Mouse (Mus musculus): Measurements from ENCODE around the gene Nat9.
A peak's percentile ranks its signal among the peaks of the same experiment; 100 is the strongest.

Gene Nat9

DNA sequence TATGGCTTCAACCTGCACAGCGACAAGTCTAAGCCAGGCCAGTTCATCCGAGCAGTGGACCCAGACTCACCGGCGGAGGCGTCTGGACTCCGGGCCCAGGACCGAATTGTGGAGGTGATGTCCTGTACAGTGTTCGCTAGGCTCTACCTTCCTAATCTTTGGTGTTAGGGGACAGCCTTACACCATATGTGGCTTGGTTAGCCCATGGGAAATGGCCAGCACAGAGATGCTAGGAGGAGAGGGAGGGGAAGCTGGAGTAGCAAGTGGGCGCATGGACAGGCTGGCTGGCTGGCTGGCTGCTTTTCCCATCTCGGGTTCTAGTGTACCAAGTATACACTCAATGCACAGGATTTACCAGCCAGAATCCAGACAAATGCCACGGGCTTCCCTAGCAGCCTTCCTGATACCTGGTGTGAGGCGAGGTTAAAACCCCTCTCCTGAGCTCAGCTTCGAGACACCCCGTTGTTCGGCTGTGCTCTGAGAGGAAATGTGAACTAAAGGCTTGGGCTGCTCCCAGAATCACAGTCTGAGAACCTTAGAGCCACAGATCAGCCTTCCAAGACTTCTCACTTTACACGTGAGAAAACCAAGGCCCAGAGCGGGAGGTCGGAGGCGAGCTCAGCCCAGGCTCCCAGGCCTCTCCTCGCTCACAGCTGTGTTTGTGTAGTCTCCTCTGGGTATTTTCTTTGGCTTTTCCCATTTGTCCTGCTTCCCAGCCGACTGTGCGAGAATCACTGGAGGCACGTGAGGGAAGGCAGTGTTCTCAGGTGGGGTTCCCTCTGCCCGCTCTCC is 11.1 kb downstream of the Nat9 start:
- no peak for DNase-seq (ENCODE audit: low read depth, low spot score)

DNA sequence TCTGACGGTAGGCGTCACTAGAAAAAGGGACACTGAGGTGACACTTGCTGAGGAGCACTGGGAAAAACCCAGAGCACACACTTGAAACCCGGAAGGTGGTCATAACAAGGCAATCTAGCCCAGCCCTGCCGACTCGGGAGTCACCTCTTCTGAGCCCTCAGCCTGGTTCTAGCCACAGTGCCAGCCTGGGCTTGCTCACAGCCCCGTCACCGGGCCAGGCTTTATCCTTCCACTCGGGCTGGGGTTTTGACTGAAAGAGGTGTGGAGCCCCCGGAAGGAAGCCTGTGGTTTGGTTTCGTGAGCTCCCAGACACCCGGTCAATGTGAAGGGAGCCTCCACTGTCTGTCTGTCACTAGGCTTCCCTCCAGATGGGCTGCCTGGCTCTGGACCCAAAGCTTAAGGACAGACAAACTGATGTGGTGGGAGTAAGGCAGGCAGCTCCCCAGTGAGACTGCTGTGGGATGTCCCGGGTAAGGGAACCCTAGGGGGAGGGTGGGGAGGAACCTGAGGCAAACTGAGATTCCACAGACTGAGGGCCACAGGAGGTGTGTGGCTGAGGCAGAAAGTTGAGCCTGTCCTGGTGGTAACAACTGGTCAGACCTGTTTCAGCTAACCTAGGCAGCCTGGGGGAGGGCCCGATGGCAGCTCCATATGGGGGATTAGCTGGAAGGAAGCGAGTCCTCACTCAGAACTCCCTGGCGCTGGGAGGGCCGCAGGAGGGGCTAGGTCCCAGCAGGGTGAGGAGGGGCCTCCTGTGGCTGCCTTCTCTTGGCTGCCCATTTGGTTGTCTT is 13.9 kb downstream of the Nat9 start:
- no peak for DNase-seq (ENCODE audit: low read depth, low spot score)

DNA sequence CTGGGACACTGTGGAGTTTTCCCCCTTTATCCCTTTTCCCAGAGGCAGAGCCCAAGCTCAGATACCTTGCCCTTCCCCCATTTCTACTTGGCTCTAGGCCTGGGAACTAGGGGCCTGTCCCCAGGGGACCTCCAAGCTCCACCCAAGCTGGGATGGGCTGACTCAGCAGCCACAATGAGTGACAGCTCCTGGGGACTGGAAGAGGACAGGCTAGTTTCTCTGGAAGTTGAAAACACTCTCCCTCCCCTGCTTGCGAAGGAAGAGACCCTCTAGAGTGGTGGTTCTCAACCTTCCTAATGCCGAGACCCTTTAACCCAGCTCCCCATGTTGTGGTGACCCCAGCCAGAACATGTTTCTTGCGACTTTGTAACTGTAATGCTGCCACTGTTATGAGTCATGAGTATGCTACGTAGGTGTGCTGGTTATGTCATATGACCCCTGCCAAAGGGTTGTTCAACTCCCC is 14.8 kb downstream of the Nat9 start:
- DNase-seq (ENCODE audit: low read depth, low spot score), result no peak

DNA sequence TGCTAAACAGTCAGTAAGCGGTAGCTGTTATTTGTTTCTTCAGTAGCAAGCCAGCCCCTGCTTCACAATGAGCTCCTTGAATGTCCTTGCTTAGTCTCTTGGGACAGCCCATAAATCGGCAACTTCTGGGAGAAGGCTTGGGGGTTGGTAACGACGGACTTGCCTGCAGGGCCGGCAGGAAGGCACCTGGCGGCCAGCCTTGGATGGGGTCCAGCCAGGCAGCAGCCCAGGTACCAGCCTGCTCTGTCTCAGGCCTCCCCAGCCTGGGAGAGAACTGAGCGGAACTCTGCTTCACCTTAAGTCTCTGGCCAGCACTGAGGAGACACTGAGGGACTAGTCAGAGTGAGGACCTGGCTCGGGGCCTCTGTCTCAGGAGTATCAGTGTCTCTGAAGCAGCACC is 16.5 kb downstream of the Nat9 start:
- no peak for DNase-seq (ENCODE audit: low read depth, low spot score)

DNA sequence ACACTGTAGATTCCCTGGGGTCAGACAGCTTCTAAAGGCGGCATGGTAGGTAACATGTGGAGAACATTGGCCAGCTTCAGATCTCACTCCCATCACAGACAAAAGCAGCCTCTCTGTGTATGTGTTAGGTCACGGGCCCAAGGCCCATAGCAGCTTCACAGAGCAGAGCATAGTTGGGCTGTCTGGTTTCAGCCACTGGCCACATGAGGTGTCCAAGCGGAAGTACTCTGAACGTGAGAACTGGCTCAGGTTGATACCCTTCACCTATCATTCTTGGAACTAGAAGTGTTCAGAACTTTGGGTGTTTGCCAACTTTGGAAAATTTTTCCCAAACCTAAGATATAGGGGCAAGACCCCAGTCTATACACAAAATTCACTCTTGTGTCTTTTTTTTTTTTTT is 18.2 kb downstream of the Nat9 start:
- no peak for DNase-seq (ENCODE audit: low read depth, low spot score)

DNA sequence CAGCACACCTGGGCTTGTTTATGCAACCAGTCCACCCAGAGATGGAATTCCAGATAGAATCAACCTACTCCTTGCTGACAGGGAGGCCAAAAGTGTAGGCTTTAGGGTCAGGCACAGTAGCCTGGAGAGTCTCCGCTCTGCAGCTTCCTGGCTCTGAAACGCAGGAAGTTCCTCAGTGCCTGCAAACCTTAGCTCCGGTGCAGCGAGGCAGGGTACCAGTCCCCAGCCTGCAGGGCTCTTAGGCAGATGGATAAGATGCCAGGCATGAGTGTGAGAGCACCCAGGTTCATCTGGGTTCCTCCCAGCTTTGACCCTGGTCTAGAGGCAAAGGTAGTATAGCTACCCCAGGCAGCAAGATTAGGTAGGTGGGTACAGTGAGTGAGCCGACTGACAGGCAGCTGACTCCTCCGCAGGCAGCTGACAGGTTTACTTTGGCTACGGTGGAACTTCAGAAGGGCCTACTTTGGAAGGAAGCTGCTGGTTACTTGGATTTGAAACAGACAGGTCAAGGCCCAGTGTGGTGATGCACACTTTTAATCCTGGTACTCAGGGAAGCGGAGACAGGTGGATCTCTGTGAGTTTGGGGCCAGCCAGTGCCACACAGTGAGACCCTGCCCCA is 19.9 kb downstream of the Nat9 start:
- DNase-seq (ENCODE audit: low read depth, low spot score), result no peak

DNA sequence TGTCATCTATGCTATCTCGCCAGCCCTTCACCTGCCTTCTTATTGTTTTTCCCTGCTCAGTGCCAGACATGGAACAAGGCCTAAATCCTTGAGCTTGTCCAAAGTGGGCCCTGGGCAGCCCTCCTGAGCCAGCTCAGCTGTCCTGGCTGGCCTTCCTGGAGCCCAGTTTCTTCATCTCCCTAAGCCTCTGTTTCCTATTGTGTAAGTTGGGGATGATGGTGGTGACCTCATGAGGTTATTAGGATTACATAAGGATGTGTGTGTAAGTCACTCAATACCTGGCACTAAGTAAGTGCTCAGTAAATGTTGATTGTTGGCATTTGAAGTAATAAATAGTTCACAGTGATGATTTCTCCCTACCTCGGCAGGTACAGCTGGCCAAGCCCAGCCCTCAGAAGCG is 20.9 kb downstream of the Nat9 start:
- no peak for DNase-seq (ENCODE audit: low read depth, low spot score)

DNA sequence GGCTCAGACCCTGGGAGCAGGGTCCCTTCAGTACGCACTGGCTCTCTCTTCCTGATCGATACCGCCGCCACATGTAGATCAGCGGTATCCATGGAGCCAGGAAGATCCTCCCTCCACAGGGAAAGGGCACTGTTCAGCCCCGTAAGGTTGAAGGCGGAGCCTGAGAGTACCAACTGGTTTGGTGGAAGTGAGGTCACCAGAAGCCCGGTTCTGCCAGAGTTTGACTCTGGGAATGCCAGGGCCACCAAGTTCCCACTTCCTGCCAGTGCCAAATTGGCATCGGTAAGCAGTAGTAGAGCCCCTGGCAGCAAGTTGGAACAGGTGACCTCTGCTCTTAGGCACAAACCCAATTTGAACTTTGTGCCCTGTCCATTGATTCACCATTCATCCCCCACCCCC is 22.7 kb downstream of the Nat9 start:
- DNase-seq (ENCODE audit: low read depth, low spot score), result no peak

DNA sequence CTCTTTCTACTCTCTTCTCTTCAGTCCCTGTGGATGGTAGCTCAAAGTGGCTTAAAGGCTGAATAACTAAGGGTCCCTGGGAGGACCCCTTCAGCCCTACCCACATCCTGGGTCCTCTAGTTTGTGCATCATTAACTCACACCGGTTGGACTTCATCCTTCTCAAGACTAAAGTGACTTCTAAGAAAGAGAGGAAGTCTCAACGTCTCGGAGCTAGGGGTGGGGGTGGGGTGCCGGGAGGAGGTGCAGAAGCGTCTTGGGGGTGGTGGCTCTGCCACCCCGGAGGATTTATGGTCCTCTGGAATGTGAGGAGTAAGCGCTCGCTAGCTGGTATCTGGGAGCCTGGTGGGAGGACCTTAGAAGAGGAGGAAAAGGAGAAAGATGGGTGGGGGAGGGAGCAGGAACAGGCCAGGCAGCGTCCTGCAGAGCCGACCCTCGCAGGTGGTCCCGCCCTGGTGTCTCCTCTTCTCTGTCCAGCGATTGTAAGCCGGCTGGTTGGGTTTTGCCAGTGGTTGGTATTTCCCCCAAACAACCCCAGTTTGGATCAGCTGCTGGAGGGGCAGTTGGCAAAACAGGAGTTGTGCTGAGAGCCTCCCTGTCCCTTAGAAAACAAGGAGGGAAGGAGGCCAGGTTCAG is 23.2 kb downstream of the Nat9 start:
- no peak for DNase-seq (ENCODE audit: low read depth, low spot score)

DNA sequence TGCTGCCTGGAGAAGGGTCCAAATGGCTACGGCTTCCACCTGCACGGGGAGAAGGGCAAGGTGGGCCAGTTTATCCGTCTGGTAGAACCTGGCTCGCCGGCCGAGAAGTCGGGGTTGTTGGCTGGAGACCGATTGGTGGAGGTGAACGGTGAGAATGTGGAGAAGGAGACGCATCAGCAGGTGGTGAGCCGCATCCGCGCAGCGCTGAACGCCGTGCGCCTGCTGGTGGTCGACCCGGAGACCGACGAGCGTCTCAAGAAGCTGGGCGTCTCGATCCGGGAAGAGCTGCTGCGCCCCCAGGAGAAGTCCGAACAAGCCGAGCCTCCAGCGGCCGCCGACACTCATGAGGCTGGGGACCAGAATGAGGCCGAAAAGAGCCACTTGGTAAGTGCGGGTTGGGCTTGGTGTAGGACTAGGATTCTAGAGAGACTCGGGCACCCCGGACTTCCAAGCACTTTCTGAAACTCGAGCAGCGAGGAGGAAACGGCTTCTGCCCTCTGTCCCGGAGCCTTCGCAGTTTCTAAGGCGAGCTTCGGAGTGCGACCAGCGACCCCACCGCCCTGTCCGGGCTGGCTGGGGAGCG is 24.0 kb downstream of the Nat9 start:
- no peak for DNase-seq (ENCODE audit: low read depth, low spot score)

DNA sequence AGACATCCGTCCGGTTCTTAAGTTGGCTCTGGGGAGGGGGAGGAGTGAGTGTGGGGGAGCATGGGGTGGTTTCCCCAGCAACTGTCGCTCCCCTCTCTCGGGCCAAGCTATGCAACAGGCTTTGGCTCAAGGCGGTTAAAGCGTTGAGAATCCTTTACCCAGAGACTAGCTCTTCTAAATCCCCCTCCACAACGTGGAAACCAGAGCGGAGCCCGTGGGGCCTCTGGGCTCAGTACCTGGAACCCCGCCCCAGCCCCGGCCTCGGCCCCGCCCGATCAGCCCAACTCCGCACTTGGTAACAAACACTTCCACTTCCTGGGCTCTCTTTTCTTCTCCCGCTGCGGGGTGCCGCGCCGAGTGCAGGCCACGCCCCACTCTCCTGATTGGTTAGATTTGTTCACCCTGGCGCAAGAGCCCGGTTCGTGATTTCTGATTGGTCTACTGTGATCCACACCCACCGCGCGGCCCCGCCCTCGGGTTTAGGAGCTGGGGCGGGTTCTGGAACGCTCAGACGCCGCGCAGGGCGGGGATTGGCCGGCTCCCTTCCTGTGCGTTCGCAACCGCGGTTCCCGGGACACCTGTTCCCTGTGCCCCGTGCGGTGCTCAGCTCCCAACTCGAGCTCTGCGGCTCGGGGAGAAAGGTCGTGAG is 24.7 kb downstream of the Nat9 start, which contains the start of gene Slc9a3r1:
TSS of gene Slc9a3r1 (plus strand) at position 510 of the 649 bp plus-strand sequence.
- DNase-seq (ENCODE audit: low read depth, low spot score), result peak; percentile 96

DNA sequence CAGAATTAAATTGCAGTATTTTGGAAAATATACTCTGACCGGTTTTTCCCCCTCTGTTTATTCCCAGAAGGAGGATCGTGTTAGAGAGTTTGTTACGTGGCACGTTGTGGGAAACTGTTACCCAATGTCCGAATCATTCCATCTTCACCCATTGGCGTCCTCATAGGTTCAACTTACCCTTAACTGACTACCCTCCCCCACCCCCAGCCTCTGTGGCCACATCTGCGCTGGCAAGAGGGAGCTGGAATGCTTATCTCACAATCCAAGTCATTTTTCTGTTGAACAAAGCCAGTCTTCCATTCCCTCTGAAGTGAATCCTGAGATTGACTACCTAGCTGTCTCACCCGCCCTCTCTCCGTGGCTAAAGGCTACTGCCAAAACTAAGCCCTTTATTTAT is 25.5 kb downstream of the Nat9 start:
- DNase-seq (ENCODE audit: low read depth, low spot score), result no peak

DNA sequence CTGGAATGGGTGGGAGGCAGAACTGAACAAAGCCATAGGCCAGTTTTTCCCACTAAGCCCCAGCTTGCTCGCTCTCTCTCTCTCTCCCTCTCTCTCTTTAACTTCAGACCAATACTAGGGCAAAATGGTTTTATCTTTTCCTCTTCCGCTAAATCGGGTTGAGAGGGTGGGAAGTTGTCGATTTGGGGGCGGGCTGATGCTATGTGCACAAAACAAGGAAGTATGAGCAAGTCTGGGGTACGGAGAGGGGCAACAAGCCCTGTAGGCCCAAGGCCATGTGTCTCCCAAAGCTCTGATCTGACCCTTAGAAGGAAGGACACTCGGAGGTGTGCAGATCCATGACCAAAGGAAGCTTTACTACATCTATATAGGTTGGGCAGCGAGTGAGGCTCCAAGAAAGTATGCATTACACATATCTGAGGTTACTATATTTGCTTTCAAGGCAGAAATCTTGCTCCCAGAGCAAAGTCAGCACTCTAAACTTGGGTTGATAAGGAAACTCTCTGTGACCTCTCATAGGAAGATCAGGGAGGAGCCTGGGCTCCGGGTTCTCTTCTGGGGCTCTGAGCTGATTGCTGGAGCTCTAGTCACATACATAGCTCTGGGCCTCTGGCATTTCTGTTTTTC is 26.0 kb downstream of the Nat9 start:
- no peak for DNase-seq (ENCODE audit: low read depth, low spot score)

DNA sequence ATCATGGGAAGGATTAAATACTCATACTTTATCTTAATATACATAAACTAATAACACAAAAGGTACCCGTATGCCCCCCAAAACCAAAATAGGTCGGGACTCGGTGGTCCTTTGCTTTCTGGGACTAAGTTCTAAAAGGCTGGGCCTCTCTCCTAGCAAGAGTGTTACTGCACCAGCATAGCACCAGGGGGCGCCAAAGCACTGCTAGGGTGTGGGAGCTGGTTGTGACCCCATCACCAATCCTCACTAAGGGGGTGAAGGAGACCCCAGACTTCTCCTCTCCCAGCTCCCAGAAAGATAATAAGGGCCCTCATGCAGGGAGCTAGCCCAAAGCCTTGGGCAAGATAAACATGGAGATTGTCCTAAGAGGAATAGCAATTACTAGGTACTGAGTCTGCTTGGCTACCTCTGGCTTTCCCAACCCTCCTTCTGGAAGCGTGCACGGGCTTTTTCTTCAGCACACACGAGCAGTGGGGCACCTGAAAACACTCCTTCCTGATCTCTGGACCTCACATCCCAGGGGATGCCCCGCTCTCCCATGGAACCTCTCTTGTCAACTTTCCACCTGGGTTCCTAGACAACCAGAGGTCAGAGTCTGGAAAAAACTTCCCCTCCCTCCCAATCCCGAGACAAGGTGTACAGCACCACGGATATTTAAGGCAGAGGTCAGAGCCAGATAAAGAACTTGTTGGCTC is 26.6 kb downstream of the Nat9 start:
- DNase-seq (ENCODE audit: low read depth, low spot score), result no peak

DNA sequence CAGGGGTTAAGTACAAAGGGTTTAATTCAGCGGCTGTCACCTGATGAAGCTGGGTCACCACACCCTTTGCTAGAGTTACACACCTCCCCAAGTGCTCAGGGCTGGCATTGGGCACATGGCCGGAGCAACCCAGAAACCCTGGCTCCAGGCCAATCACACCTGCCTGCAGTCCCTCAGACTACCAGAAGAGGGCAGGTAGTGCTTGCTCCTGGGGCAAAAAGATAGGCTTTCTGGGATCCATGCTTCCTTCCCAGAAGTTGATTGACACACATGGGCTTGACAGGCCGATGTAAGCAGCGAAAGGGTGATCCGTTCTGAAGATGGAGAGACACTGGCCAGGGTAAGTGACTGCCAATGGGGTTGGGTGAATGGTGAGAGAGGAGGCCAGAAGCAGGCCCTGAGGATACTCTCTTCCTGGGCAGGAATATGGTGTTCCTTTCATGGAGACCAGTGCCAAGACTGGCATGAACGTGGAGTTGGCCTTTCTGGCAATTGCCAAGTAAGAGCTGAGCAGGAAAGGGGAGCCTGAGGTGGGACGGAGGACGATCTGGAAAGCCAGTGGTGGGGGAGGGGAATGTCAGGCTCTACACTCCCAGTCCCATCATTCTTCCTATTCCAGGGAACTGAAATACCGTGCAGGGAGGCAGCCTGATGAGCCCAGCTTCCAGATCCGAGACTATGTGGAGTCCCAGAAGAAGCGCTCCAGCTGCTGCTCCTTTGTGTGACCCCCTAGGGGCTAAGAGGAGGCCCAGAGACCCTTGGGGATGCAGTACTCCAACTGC is 27.5 kb downstream of the Nat9 start:
- DNase-seq (ENCODE audit: low read depth, low spot score), result peak; percentile 61

DNA sequence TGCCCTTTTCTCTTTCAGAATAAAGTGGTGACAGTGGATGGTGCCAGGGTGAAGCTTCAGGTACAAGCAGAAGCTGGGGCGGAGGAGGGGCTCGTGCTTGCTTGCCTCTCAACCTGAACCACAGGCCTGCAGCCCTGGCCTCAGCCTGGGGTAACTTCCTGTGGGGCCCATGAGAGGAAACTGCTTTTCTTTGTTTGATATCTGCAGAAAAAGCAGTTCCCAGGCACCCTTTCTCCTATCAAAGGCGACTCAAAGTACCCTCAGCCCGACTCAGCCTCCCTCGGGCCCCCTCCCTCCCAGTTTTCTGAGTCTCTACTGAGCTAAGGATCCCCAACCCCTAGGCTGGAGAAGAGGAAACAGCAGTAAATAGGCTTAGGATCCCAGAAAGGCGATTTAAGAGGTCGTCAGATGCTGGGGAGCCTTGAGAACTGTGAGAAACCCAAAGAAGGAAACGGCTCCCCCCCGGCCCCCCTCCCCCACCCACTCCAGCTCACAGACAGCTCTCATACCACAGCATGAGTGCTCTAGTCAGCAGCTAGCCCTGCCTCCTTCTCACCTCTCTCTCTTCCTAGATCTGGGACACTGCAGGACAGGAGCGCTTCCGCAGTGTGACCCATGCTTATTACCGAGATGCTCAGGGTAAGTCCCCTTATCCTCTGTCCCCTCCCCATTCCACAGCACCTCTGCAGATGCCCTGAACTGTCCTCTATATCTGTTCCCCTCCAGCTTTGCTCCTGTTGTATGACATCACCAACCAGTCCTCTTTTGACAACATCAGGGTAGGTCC is 29.5 kb downstream of the Nat9 start:
- DNase-seq (ENCODE audit: low read depth, low spot score), result no peak

DNA sequence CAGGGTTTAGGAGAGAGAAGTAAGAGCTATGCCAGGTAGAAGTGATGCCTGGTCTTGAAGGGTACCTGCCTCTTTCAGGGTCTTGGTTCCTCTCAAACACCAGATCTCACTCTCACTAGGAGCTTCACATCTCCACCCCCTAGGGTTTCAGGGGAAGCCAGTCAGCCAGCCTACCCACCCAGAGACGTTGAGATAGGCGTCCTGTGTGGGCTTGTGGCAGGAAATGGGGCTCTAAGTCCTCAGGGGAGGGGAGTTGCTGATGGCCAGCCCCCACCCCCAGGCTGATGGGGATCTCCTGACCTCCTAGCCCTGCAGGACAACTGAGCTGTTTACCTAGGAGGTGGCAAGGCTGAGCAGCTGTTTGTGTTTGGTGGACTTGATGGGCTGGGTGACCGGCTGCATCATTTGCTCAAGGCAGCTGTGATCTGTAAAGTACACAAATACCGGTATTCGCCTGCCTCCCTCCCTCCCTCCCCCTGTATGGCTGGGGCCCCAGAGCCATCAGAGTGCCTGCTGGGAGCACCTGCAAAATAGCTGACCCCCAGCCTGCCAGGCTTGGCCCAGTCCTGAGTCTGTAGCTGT is 32.5 kb downstream of the Nat9 start:
- DNase-seq (ENCODE audit: low read depth, low spot score), result no peak

DNA sequence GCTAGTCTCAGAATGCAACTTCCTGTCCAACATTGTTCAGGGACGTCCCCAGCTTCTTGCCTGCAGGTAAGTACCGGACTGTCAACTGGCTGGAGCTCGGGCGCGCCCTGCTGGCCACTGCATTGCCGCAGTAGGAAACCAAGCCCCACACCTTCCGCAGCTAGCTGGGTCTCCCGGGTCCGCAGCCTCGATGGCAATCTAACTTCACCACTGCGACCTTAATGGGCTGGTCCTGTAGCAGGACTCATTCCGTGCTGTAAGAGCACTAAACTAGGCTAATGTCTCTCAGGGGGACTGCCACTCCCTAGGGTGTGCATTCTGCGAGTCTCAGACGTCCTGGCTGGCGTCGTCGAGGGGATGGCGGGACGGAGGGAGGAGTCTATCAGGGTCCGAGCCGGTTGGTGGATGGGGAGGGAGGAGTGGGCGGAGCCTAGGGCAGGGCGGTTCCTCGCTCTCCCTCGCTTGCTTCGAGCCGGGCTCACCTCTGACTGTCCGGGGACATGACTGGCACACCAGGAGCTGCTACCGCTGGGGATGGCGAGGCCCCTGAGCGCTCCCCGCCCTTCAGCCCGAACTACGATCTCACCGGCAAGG is 33.9 kb downstream of the Nat9 start:
- no peak for DNase-seq (ENCODE audit: low read depth, low spot score)

Data from skeletal muscle tissue, adult 2 months (tissue).